Mouse (Mus musculus): Measurements from ENCODE around the gene Dmac2.

Dmac2 gene

DNA sequence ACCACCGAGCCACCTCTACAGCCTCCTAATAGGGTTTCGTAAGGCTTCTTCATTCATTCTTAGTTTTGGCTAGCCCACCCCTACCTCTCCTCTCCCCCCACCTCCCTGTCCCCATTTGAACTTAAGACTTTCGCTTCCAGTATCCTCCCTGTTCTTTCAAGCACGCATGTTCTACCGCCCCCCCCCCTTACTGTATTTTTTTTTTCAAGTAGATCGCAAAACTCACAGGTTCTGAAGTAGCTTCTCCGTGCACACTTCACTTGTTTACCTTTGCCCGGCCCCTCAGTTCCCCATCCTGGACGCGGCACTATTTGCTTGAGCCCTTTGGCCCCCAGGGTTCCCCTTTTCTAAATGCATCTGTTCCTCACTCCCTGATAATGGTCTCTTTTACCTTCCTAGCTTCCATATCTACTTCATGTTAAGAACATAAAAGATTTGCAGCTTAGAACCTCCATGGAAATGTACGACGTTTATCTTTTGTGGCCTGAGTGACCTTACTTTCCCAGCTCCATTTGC, 33.1 kb downstream of the Dmac2 start:
- no peak for DNase-seq (ENCODE audit: low read depth, low spot score)

DNA sequence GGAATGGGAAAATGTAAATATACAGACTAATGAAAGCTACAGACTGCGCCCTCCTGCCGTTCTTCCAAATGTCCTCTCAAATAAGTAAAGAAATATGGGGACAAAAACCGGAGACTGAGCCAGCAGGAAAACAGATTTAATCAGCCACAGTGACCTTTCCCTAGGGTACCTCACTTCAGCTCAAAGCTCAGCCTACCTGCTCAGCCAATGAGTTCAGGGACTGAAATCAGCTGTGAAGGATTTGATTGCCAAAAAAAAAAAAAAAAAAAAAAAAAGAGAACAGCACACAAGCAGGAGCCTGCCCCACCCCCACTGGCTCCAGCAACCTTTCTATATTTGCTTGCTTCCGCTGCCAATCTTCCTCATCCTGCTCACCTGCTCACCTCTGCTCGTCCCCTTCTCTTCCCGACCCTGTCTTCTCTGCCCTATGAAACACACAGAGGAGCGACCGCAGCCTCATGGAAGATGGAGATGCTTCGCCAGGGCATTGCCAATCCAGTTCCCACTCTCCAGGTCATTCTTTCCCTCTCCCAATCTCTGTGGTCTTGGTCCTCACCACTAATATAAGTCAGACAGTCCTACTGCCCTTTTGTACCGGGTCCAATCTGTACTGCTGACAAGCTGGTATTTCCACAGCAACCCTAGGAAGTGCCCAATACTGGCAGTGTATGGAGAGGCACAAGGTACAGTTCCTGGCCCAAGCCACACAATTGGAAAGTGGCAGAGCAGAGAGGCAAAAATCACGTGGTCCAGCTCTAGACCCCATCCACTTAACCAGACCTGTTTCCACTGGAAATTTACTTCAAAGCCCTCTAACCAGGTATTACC, 36.6 kb downstream of the Dmac2 start:
- DNase-seq (ENCODE audit: low read depth, low spot score) = peak; percentile 73

DNA sequence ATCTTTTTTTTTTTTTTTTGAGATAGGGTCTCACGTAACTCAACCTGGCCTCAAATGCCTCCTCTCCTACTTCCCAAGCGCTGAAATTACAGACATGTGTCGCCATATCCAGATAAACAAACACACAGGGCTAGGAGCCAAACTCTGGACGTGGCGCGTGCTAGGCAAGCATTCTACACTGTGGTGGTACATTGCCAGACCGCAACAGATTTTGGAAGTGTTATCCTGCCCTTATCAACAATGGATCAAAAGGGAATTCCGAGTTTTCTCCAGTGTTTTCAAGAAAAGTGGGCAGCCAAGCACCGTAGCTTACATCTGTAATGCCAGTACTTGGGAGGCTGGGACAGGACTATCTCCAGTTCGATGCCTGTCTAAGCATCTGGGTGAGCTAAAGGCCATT, 38.6 kb downstream of the Dmac2 start:
- DNase-seq (ENCODE audit: low read depth, low spot score) = no peak

DNA sequence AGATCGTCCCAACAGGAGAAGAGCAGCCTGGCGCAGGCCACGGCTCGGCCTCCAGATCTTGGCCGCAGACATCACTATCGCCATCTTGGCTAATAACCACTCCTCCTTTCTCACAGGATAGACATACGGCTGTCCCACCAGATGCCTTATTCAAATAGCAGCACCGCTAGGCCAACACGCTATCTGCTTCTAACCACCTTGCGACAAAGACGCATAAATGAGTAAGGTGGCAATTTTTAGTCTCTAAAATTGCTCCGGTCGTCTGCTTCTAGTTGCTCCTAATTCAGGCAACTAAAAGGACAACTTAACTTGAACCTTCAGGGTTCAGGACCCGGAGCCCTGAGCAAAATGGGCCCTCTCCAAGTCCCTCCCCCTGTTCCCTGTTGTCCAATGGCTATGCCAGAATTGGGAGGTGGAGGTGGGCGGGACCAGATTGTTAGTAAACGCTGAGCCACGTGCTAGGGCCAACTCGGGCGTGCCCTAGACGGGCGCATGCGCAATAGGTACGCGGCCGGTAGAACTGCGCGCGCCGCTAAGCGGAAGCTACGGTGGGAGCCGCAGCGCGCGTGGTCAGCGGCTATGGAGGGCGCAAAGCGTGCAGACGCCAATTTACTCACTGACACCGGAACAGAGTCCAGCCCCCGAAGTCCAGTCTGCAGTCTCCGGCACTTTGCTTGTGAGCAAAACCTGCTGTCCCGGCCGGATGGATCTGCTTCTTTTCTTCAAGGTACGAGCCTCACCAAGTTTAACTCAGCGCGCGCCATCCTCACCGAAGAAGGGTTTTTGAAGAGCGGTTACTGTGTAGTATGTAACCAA, 39.7 kb downstream of the Dmac2 start, which contains the start of the genes Bckdha and Exosc5:
Gene Bckdha (minus strand): TSS at position 325 of the 816 bp plus-strand sequence.
Gene Exosc5 (plus strand): TSS at position 508 of the 816 bp plus-strand sequence.
- DNase-seq (ENCODE audit: low read depth, low spot score) = peak; percentile 100

DNA sequence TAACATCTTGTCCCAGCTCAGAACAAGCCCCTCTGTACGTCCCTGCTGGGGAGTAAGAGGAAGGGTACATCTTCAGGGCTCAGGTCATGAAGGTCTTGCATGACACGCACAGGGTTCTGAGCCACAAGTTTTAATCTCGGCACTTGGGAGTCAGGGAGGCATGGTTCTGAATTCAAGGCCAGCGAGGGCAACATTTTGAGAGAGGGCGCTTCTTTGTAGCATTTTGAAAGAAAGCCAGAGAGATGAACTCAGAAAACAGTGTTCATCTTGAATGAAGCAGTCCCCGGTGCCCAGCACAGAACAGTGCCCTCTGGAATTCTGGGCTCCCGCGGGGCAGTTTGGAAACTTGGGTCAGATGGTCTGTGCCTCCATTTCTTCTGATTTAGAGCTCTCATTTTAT, 47.2 kb downstream of the Dmac2 start:
- no peak for DNase-seq (ENCODE audit: low read depth, low spot score)

DNA sequence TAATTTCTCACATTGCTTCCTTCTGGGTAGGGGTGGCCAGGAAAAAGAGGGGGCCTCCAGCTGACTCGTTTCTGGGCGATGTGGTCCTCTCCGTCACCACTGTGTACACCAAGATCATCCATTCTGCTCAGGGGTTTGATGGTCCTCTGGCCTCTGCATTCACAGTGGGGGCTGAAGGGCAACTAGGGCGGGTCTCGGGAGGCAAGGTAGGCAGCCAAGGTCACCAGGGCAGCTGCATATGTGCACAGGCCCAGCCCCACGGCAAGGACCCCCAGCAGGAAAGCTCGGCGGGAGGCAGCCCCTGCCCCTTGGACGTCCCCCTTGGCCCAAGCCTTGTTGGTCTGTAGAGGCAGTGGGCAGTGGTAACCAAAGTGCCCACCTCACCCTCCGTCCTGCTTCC, 49.9 kb downstream of the Dmac2 start:
- DNase-seq (ENCODE audit: low read depth, low spot score) = no peak

DNA sequence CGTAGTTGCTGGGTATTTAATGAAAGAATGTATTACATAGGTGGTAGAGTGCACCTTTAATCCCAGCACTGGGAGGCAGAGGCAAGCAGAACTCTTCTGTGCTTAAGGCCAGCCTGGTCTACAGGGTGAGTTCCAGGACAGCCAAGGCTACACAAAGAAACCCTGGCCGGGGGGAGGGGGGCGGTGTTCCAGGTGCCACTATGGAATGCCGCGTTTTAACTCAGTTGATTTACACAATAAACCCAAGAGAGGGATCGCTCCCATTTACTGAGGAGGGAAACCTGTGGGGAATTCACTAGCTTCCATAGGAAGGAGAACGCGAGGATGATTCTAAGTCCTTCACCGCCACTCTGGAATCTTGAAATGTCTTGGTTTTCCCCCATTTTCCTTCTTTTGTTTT, 50.4 kb downstream of the Dmac2 start:
- DNase-seq (ENCODE audit: low read depth, low spot score) = no peak

DNA sequence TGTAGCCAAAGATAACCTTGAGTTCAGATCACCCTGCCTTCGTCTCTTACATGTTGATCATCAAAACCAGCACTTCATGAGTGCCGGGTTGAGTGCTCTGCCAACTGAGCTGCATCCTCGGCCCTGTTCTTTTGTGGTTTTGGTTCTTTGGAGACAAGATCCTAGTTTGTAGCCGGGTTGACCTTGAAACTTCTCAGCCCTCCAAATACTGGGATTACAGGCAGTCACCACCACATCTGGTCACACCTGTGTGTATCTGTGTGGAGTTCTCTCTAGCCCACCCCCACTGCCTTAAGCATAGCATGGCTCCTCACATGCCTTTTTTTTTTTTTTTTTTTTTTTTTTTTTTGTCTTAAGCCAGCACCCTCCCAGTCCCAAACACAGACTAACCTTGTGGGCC, 50.9 kb downstream of the Dmac2 start:
- no peak for DNase-seq (ENCODE audit: low read depth, low spot score)

DNA sequence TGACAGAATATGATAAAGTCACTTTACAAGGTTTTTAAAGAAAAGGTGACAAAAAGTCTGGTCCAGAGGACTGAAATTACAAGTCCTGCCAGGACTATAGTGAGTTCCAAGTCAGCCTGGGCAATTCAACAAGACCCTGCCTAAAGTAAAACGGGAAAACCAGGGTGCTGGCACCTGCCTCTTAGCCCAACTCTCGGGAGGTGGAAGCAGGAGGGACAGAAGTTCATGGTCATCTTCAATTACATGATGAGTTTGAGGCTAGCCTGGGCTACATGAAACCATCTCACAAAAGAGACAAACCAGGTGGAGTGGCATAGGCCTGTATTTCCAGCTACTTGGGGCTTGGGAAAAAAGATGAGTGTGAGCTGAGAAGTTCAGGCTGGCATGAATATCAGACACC, 52.5 kb downstream of the Dmac2 start:
- DNase-seq (ENCODE audit: low read depth, low spot score) = no peak

DNA sequence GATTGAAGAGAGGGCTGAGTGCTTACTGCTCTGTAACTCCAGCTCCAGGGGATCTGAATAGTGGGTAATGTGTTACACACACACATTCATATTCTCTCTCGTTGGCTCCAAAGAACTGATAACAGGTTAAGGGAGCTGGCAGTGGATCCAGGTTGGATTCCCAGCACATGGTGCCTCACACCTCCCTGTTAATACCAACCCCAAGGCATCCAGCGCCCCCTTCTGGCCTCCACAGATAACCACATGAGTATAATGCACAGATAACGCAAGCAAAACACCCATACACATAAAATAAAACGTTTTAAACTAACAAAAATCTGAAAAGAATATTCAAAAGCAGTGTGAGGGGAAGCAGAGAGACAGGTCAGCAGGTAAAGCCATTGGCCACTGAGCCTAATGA, 53.2 kb downstream of the Dmac2 start:
- DNase-seq (ENCODE audit: low read depth, low spot score) = no peak

DNA sequence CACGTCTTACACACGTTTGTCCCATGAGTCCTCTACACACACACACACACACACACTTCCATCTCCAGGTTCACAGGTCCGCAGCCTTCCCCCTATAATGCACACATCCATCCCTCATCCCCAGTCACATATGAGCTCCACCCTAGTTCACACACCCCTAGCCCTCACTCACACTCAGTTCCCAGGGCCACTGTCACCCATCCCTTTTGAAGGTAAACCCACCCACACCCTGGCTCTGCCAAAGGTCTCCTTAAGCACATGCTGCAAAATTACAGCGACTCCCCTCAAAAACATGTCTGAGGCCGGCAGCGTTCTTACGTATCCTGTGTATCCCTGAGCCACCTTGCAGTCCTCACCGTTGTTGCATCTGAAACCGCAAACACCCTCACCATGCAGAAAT, 55.1 kb downstream of the Dmac2 start:
- DNase-seq (ENCODE audit: low read depth, low spot score) = peak; percentile 31

DNA sequence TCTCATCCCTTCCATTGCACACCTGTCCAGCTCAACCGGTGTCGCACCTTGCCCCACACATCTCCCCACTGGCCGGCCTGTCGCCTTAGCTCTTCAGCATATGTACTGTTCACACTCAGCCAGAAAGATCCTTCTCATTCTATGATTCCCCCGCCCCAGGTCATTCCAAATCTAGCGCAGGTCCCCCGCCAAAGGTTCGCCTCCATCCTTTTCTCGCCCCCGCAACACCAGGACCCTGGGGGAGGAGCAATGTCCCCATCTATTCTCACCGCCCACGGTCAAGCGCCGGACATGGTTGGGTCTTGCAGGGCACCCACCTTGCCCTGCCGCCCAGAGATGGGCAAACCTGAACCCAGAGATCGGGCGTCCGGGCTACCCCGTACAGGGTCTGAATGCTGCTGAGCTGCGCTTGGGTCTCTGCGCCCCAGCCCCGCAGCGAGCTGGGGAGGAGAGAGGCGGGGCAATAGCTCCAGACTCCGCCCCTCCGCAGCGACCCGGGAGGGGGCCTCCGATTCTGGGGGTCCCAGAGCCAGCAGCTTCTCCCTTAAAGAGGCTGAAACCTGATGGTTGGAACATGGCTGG, 55.6 kb downstream of the Dmac2 start, which contains the start of gene Tmem91:
Gene Tmem91 (minus strand): TSS at position 448 of the 582 bp plus-strand sequence.
- peak; percentile 14 for DNase-seq (ENCODE audit: low read depth, low spot score)
